Mouse (Mus musculus) ES-E14 (cell line): ENCODE data around the gene Iars. TPM values are rescaled to one million over a fixed set of nuclear protein-coding genes. Genes with fewer than 3 reads are reported as not detected.

ENCODE experiments used
- DNase-seq: peaks from one replicate; pipeline ENCODE4 v3.0.0-alpha.2; 2013; ENCODE audit warnings: low read depth, low spot score
- H3K27ac ChIP-seq: 2 replicates; pipeline ENCODE4 v1.5.1; 2012; ENCODE audit warnings: low read depth, mild to moderate bottlenecking, low read length, moderate library complexity, mixed read lengths; ENCODE audit not compliant: poor library complexity, insufficient read depth, severe bottlenecking
- H3K36me3 ChIP-seq: 2 replicates; pipeline ENCODE4 v1.6.1; 2012; ENCODE audit warnings: mild to moderate bottlenecking, low read length, moderate library complexity, mixed read lengths; ENCODE audit not compliant: control insufficient read depth, poor library complexity, insufficient read depth, severe bottlenecking
- H3K4me1 ChIP-seq, 2 experiments: fragments of 150-350 bp in 1 of 2; sonication (generic) in 1 of 2; 2 replicates each; pipeline ENCODE4 v1.6.1; 2012; ENCODE audit warnings: low read length in 2 of 2, mild to moderate bottlenecking in 1 of 2, mixed read lengths in 1 of 2; ENCODE audit not compliant: control insufficient read depth in 2 of 2, insufficient read depth in 2 of 2, poor library complexity in 1 of 2
- H3K4me3 ChIP-seq, 2 experiments: fragments of 150-350 bp in 1 of 2; sonication (generic) in 1 of 2; 2 replicates each; pipeline ENCODE4 v1.5.1; 2012; ENCODE audit warnings: low read length in 2 of 2, low read depth in 1 of 2, mild to moderate bottlenecking in 1 of 2, mixed read lengths in 1 of 2; ENCODE audit not compliant: insufficient read depth in 1 of 2, poor library complexity in 1 of 2, severe bottlenecking in 1 of 2
- H3K9ac ChIP-seq: 2 replicates; pipeline ENCODE4 v1.6.1; 2012; ENCODE audit warnings: low read depth, mild to moderate bottlenecking, low read length, mixed read lengths; ENCODE audit not compliant: poor library complexity, insufficient read depth, severe bottlenecking
- H3K9me3 ChIP-seq: fragments of 150-350 bp; sonication (generic); 2 replicates; pipeline ENCODE4 v1.6.1; 2012; ENCODE audit warnings: low read depth, mild to moderate bottlenecking, low read length; ENCODE audit not compliant: control insufficient read depth, insufficient read depth
- CHD2 ChIP-seq: IDR thresholded peaks from 2 replicates; pipeline ENCODE4 v1.6.1; 2014; ENCODE audit warnings: mild to moderate bottlenecking, low read depth, low read length, inconsistent platforms
- HCFC1 ChIP-seq: IDR thresholded peaks from 2 replicates; pipeline ENCODE4 v1.6.1; 2012; ENCODE audit warnings: low read length, inconsistent platforms, borderline replicate concordance; ENCODE audit not compliant: insufficient read depth
- MAFK ChIP-seq: IDR thresholded peaks from 2 replicates; pipeline ENCODE4 v1.6.1; 2014; ENCODE audit warnings: mild to moderate bottlenecking, low read depth, low read length, inconsistent platforms; ENCODE audit not compliant: insufficient read depth
- ZC3H11A ChIP-seq: IDR thresholded peaks from 2 replicates; pipeline ENCODE4 v1.6.1; 2012; ENCODE audit warnings: low read depth, mild to moderate bottlenecking, inconsistent platforms, low read length, borderline replicate concordance
- ZNF384 ChIP-seq: IDR thresholded peaks from 2 replicates; pipeline ENCODE4 v1.6.1; 2012; ENCODE audit warnings: low read depth, low read length, inconsistent platforms
- in situ Hi-C, 2 experiments: fragments of 600-800 bp; cut with MboI; formaldehyde crosslinking; loops; one replicate each; pipeline ENCODE4 v1.15.1; 2025; ENCODE audit warnings: low sequenced_read_pairs in 2 of 2, inconsistent platforms in 1 of 2; ENCODE audit not compliant: unreplicated experiment in 2 of 2
- total RNA-seq: library from RNA; depleted of rRNA; stranded (reverse); fragments of 300-350 nt; gene quantifications from 2 replicates; pipeline ENCODE4 v1.2.3, GENCODE M21; 2012

The Iars gene
- total RNA-seq, 1 experiment = 139 TPM

GRCm38 (mm10) chr13:49712047-49712721 is 30.3 kb downstream of the Iars start:
- no peak for TF ChIP-seq CHD2
- no peak for TF ChIP-seq ZNF384
- no peak for TF ChIP-seq HCFC1
- TF ChIP-seq MAFK = no peak
- no peak for TF ChIP-seq ZC3H11A
- Histone ChIP-seq H3K36me3 (peaks cover 66% of the 10 kb centered on the region), H3K4me3 (no peak overlapping the region), H3K4me1 (no peaks in the 10 kb centered on the region), H3K27ac (no peak overlapping the region), H3K9ac (no peak overlapping the region), H3K9me3 (no peaks in the 10 kb centered on the region)
- in situ Hi-C loops = no loop called here
- DNase-seq = no peak

- Histone ChIP-seq H3K36me3 (peaks cover 73% of the 10 kb centered on the region), H3K27ac (no peak overlapping the region), H3K4me1 (no peaks in the 10 kb centered on the region), H3K9ac (no peak overlapping the region), H3K9me3 (no peaks in the 10 kb centered on the region), H3K4me3 (no peak overlapping the region)
- in situ Hi-C loops = no loop called here
- no peak for DNase-seq
- TF ChIP-seq HCFC1 (no peak), ZC3H11A (no peak), ZNF384 (no peak), MAFK (no peak), CHD2 (no peak)
Observed at GRCm38 (mm10) chr13:49719310-49719709, 37.4 kb downstream of the Iars start.

- no peak for DNase-seq
- in situ Hi-C loops = no loop called here
- no peaks in the 10 kb centered on the region for H3K9me3 ChIP-seq
- TF ChIP-seq ZNF384 (no peak), CHD2 (no peak), MAFK (no peak), ZC3H11A (no peak), HCFC1 (no peak)
- no peak overlapping the region for H3K27ac ChIP-seq
- H3K36me3 ChIP-seq = peaks cover 30% of the 10 kb centered on the region
- H3K4me1 ChIP-seq = no peaks in the 10 kb centered on the region
- no peak overlapping the region for H3K4me3 ChIP-seq
- H3K9ac ChIP-seq = no peak overlapping the region
Observed at GRCm38 (mm10) chr13:49736430-49736829, 54.5 kb downstream of the Iars start.

- in situ Hi-C loops = no loop called here
- Histone ChIP-seq H3K4me1 (no peaks in the 10 kb centered on the region), H3K36me3 (peaks cover 16% of the 10 kb centered on the region), H3K9me3 (no peaks in the 10 kb centered on the region), H3K27ac (no peak overlapping the region), H3K4me3 (no peak overlapping the region), H3K9ac (no peak overlapping the region)
- TF ChIP-seq MAFK (no peak), CHD2 (no peak), HCFC1 (no peak), ZNF384 (no peak), ZC3H11A (no peak)
- DNase-seq = no peak
Observed at GRCm38 (mm10) chr13:49738011-49738410, 56.1 kb downstream of the Iars start.
